Mouse (Mus musculus) embryonic fibroblast, embryonic 13.5 days (primary cell): ENCODE data around the gene Rnf6.

Experiments
- CTCF ChIP-seq: IDR thresholded peaks from 2 replicates; pipeline ENCODE4 v1.5.1; 2011; ENCODE audit warnings: mild to moderate bottlenecking, control low read depth, low read length, moderate library complexity, borderline replicate concordance; ENCODE audit not compliant: insufficient read depth
- POLR2A ChIP-seq: IDR thresholded peaks from 2 replicates; pipeline ENCODE4 v1.6.1; 2011; ENCODE audit warnings: low read depth, mild to moderate bottlenecking, control low read depth, low read length, moderate library complexity

- TF ChIP-seq POLR2A (no peak), CTCF (no peak)
Observed at GRCm38 (mm10) chr5:146205537-146205936, 15.8 kb downstream of the Rnf6 start.
